Mouse (Mus musculus) forelimb bud, embryonic 11.5 days (tissue): ENCODE data around the gene Tuba3b.

Experiments
- DNase-seq: peaks from one replicate; pipeline ENCODE4 v3.0.0-alpha.2; 2012; ENCODE audit warnings: low read depth, low spot score

Tuba3b gene

GRCm38 (mm10) chr6:145665751-145666150 lies 50.2 kb downstream of the Tuba3b start:
- no peak for DNase-seq

GRCm38 (mm10) chr6:145667654-145668053 lies 52.1 kb downstream of the Tuba3b start:
- DNase-seq = no peak

- DNase-seq = no peak
Observed at GRCm38 (mm10) chr6:145669596-145670071, 54.1 kb downstream of the Tuba3b start.
